In genomic region chr16:4285257-4285656, GRCm38 (mm10) we compare ENCODE assay signal across 9 mouse cellular contexts.
DNase-seq lines count a peak whose midpoint lies in the region; ATAC-seq lines count a peak whose summit lies in the region.
"Had no signal": no experiment of that assay in that cellular context is flagged by ENCODE, and none has a peak within 500 bp of the region (broad histone marks: within the 10 kb centered on the region; RNA-seq: fewer than 3 reads in every experiment).

No protein-coding gene starts in this region.

- H3K27me3 ChIP-seq in heart, embryonic 16.5 days (ENCODE audit: control insufficient read depth, insufficient read depth, low read length): no peaks in the 10 kb centered on the region
- H3K27me3 ChIP-seq: limb, embryonic 12.5 days had no signal

- no peak overlapping the region for H3K4me2 ChIP-seq in heart, embryonic 16.5 days (ENCODE audit: low read depth, low read length)
- H3K4me2 ChIP-seq: limb, embryonic 12.5 days had no signal

- WGBS in heart, embryonic 16.5 days: 57% methylated on average over 5 of the region's 5 CpGs

- H3K36me3 ChIP-seq in heart, embryonic 16.5 days (ENCODE audit: control insufficient read depth, insufficient read depth): no peaks in the 10 kb centered on the region
- H3K36me3 ChIP-seq: limb, embryonic 12.5 days had no signal

- ATAC-seq in heart, embryonic 16.5 days (replicated peaks; ENCODE audit: extremely low read depth, insufficient read depth, low FRiP score): peak; percentile 37; the same call in 1 of the 2 replicates
- peak; percentile 67 for ATAC-seq in CD4-positive, CD25-positive, alpha-beta regulatory T cell, adult 4 months

- no peaks in the 10 kb centered on the region for H3K9me3 ChIP-seq in heart, embryonic 16.5 days (replicated peaks; ENCODE audit: control insufficient read depth, low read length)
- H3K9me3 ChIP-seq: limb, embryonic 12.5 days had no signal

- H3K9ac ChIP-seq in heart, embryonic 16.5 days (ENCODE audit: low read length): no peak overlapping the region
- H3K9ac ChIP-seq: limb, embryonic 12.5 days had no signal

- H3K4me1 ChIP-seq in heart, embryonic 16.5 days (ENCODE audit: control insufficient read depth, insufficient read depth, low read length): no peaks in the 10 kb centered on the region
- H3K4me1 ChIP-seq: limb, embryonic 12.5 days had no signal

- DNase-seq in heart, adult 11 months: no peak
- DNase-seq in brain, adult 2 months (ENCODE audit: low read depth, low spot score): peak; percentile 51
- DNase-seq in kidney, postnatal 10 days: peak; percentile 69
- DNase-seq in retina, postnatal 1 day: peak; percentile 48
- DNase-seq in layer of hippocampus, adult 8-10 months (ENCODE audit: low spot score in 2 of 2): no peak
- no peak for DNase-seq in cerebellum, adult 11 months

- H3K27ac ChIP-seq in heart, embryonic 16.5 days (ENCODE audit: low read length): no peak overlapping the region
- H3K27ac ChIP-seq: limb, embryonic 12.5 days had no signal

- H3K4me3 ChIP-seq in heart, embryonic 16.5 days (ENCODE audit: low read length): no peak overlapping the region
- H3K4me3 ChIP-seq: limb, embryonic 12.5 days had no signal

Comparison
In these comparisons a context has a peak if more than half of its experiments do, and no peak if none do; other contexts are left out.
1. DNase-seq: peak in brain, adult 2 months (single experiment), kidney, postnatal 10 days (single experiment) and retina, postnatal 1 day (single experiment); none in heart, adult 11 months (single experiment), layer of hippocampus, adult 8-10 months (0 of 2) and cerebellum, adult 11 months (single experiment).